Mouse (Mus musculus): Measurements from ENCODE around the gene Slfn5. TPM values are rescaled to one million over a fixed set of nuclear protein-coding genes. Genes with fewer than 3 reads are reported as not detected.

Gene Slfn5
- 2.6 TPM in 2 replicates for polyA plus RNA-seq (2015; fragmentation: Nextera tagmentation; extraction: Ambion mirVana)

- WGBS = 11% methylated on average over 10 of the region's 10 CpGs
- peak within 1 kb of the TSS; percentile 26 for H3K4me3 ChIP-seq (ENCODE audit: low read depth, low read length)
- H3K9me3 ChIP-seq (ENCODE audit: control insufficient read depth, low read length) = no peaks in the 10 kb centered on the region
- H3K36me3 ChIP-seq (ENCODE audit: control insufficient read depth, insufficient read depth, low read length) = no peaks in the 10 kb centered on the region
- peak within 1 kb of the TSS; percentile 69 for H3K27ac ChIP-seq (replicated peaks)
- no peak for TF ChIP-seq CTCF (IDR thresholded peaks at IDR 0.05; ENCODE audit: low read depth)
- TF ChIP-seq EP300 (optimal IDR thresholded peaks at IDR 0.05) = no peak
- DNase-seq (ENCODE audit: low spot score) (no peak), ATAC-seq (ENCODE audit: low FRiP score, low TSS enrichment) (no peak)
- H3K27me3 ChIP-seq (ENCODE audit: control insufficient read depth, insufficient read depth, low read length) = 0 out of 2 replicates have a peak, but pooled peaks cover 3% of the 10 kb centered on the region
- no peaks in the 10 kb centered on the region for H3K4me1 ChIP-seq (replicated peaks; ENCODE audit: control insufficient read depth, insufficient read depth)
- H3K4me2 ChIP-seq (replicated peaks; ENCODE audit: low read depth) = peak within 1 kb of the TSS; percentile 31
- H3K9ac ChIP-seq (ENCODE audit: low read length) = 0 out of 2 replicates have a peak within 1 kb of the TSS, but pooled peaks have one; percentile 8
These were observed at the start of gene Slfn5 for GRCm38 (mm10) chr11:82950736-82951481. Gene Slfn5 (plus strand): TSS chr11:82951349.

GRCm38 (mm10) chr11:82901606-82902310, 49.4 kb upstream of the Slfn5 start:
- 90% methylated on average over 20 of the region's 20 CpGs for WGBS
- Histone ChIP-seq H3K27me3 (ENCODE audit: control insufficient read depth, insufficient read depth, low read length) (no peaks in the 10 kb centered on the region), H3K9ac (ENCODE audit: low read length) (no peak overlapping the region), H3K4me1 (replicated peaks; ENCODE audit: control insufficient read depth, insufficient read depth) (no peaks in the 10 kb centered on the region), H3K9me3 (ENCODE audit: control insufficient read depth, low read length) (no peaks in the 10 kb centered on the region), H3K36me3 (ENCODE audit: control insufficient read depth, insufficient read depth, low read length) (peaks cover 32% of the 10 kb centered on the region), H3K4me3 (ENCODE audit: low read depth, low read length) (no peak overlapping the region), H3K27ac (replicated peaks) (no peak overlapping the region), H3K4me2 (replicated peaks; ENCODE audit: low read depth) (no peak overlapping the region)
- TF ChIP-seq CTCF (IDR thresholded peaks at IDR 0.05; ENCODE audit: low read depth) = no peak
- TF ChIP-seq EP300 (optimal IDR thresholded peaks at IDR 0.05) = no peak
- DNase-seq (ENCODE audit: low spot score) (no peak), ATAC-seq (ENCODE audit: low FRiP score, low TSS enrichment) (no peak)

GRCm38 (mm10) chr11:82904952-82905351, 46.2 kb upstream of the Slfn5 start:
- Histone ChIP-seq H3K9ac (ENCODE audit: low read length) (no peak overlapping the region), H3K4me1 (replicated peaks; ENCODE audit: control insufficient read depth, insufficient read depth) (peaks cover 3% of the 10 kb centered on the region), H3K9me3 (ENCODE audit: control insufficient read depth, low read length) (no peaks in the 10 kb centered on the region), H3K27me3 (ENCODE audit: control insufficient read depth, insufficient read depth, low read length) (no peaks in the 10 kb centered on the region), H3K4me3 (ENCODE audit: low read depth, low read length) (no peak overlapping the region), H3K27ac (replicated peaks) (no peak overlapping the region), H3K36me3 (ENCODE audit: control insufficient read depth, insufficient read depth, low read length) (peaks cover 32% of the 10 kb centered on the region), H3K4me2 (replicated peaks; ENCODE audit: low read depth) (no peak overlapping the region)
- ATAC-seq (ENCODE audit: low FRiP score, low TSS enrichment) (no peak), DNase-seq (ENCODE audit: low spot score) (no peak)
- WGBS = 51% methylated on average over 8 of the region's 8 CpGs
- TF ChIP-seq EP300 (optimal IDR thresholded peaks at IDR 0.05) = no peak
- no peak for TF ChIP-seq CTCF (IDR thresholded peaks at IDR 0.05; ENCODE audit: low read depth)

GRCm38 (mm10) chr11:82905816-82906215, 45.3 kb upstream of the Slfn5 start:
- Histone ChIP-seq H3K9me3 (ENCODE audit: control insufficient read depth, low read length) (no peaks in the 10 kb centered on the region), H3K9ac (ENCODE audit: low read length) (no peak overlapping the region), H3K4me3 (ENCODE audit: low read depth, low read length) (no peak overlapping the region), H3K27me3 (ENCODE audit: control insufficient read depth, insufficient read depth, low read length) (no peaks in the 10 kb centered on the region), H3K4me1 (replicated peaks; ENCODE audit: control insufficient read depth, insufficient read depth) (peaks cover 3% of the 10 kb centered on the region), H3K36me3 (ENCODE audit: control insufficient read depth, insufficient read depth, low read length) (peaks cover 27% of the 10 kb centered on the region), H3K27ac (replicated peaks) (no peak overlapping the region), H3K4me2 (replicated peaks; ENCODE audit: low read depth) (no peak overlapping the region)
- DNase-seq (ENCODE audit: low spot score) (no peak), ATAC-seq (ENCODE audit: low FRiP score, low TSS enrichment) (no peak)
- TF ChIP-seq EP300 (optimal IDR thresholded peaks at IDR 0.05) = no peak
- no peak for TF ChIP-seq CTCF (IDR thresholded peaks at IDR 0.05; ENCODE audit: low read depth)
- 95% methylated on average over 5 of the region's 5 CpGs for WGBS

- Histone ChIP-seq H3K27me3 (ENCODE audit: control insufficient read depth, insufficient read depth, low read length) (no peaks in the 10 kb centered on the region), H3K9me3 (ENCODE audit: control insufficient read depth, low read length) (no peaks in the 10 kb centered on the region), H3K4me3 (ENCODE audit: low read depth, low read length) (peak within 1 kb of the TSS; percentile 74), H3K9ac (ENCODE audit: low read length) (peak within 1 kb of the TSS; percentile 74), H3K27ac (replicated peaks) (no peak within 1 kb of the TSS), H3K4me1 (replicated peaks; ENCODE audit: control insufficient read depth, insufficient read depth) (peaks cover 3% of the 10 kb centered on the region), H3K4me2 (replicated peaks; ENCODE audit: low read depth) (peak within 1 kb of the TSS; percentile 87), H3K36me3 (ENCODE audit: control insufficient read depth, insufficient read depth, low read length) (peaks cover 18% of the 10 kb centered on the region)
- peak; percentile 74 for ATAC-seq (ENCODE audit: low FRiP score, low TSS enrichment)
- peak; percentile 93 for DNase-seq (ENCODE audit: low spot score)
- TF ChIP-seq EP300 (optimal IDR thresholded peaks at IDR 0.05) (no peak), CTCF (IDR thresholded peaks at IDR 0.05; ENCODE audit: low read depth) (peak; percentile 97)
- WGBS = 2% methylated on average over 67 of the region's 73 CpGs
These were observed 43.2 kb upstream of the Slfn5 start, which contains the start of gene Nle1 for GRCm38 (mm10) chr11:82907651-82908607. Gene Nle1 (minus strand): TSS chr11:82908411.

Measured in stomach, postnatal 0 days (tissue).